Mouse (Mus musculus) frontal cortex, postnatal 14 days (tissue): ENCODE measurements around the gene Tnni1.

Experiments
- DNase-seq, 2 experiments: peaks; one replicate each; pipeline ENCODE4 v3.0.0; 2022; ENCODE audit warnings: low spot score in 2 of 2

Tnni1 gene

GRCm38 (mm10) chr1:135844481-135844880 lies 65.2 kb downstream of the Tnni1 start:
- no peak for DNase-seq

- DNase-seq = no peak
Observed at GRCm38 (mm10) chr1:135846632-135847031, 67.4 kb downstream of the Tnni1 start.

- no peak for DNase-seq
Observed at GRCm38 (mm10) chr1:135847139-135847562, 67.9 kb downstream of the Tnni1 start.

GRCm38 (mm10) chr1:135847611-135848351 lies 68.5 kb downstream of the Tnni1 start:
- no peak for DNase-seq

- DNase-seq = no peak
Observed at GRCm38 (mm10) chr1:135850722-135851512, 71.7 kb downstream of the Tnni1 start.

GRCm38 (mm10) chr1:135852044-135852756 lies 73.0 kb downstream of the Tnni1 start:
- no peak for DNase-seq

- no peak for DNase-seq
Observed at GRCm38 (mm10) chr1:135853200-135853599, 74.0 kb downstream of the Tnni1 start.

- no peak for DNase-seq
Observed at GRCm38 (mm10) chr1:135854591-135855343, 75.5 kb downstream of the Tnni1 start.

- DNase-seq = no peak
Observed at GRCm38 (mm10) chr1:135855344-135855687, 76.1 kb downstream of the Tnni1 start.

- DNase-seq = no peak
Observed at GRCm38 (mm10) chr1:135856070-135856469, 76.8 kb downstream of the Tnni1 start.

- no peak for DNase-seq
Observed at GRCm38 (mm10) chr1:135857137-135857775, 78.0 kb downstream of the Tnni1 start.

- DNase-seq = no peak
Observed at GRCm38 (mm10) chr1:135858533-135858932, 79.3 kb downstream of the Tnni1 start.
